Mouse (Mus musculus): ENCODE data around the gene Siah1a. TPM values are rescaled to one million over a fixed set of nuclear protein-coding genes. Genes with fewer than 3 reads are reported as not detected.

Siah1a gene
- polyA plus RNA-seq, 1 experiment from 2014 or later: 54.3 TPM

DNA sequence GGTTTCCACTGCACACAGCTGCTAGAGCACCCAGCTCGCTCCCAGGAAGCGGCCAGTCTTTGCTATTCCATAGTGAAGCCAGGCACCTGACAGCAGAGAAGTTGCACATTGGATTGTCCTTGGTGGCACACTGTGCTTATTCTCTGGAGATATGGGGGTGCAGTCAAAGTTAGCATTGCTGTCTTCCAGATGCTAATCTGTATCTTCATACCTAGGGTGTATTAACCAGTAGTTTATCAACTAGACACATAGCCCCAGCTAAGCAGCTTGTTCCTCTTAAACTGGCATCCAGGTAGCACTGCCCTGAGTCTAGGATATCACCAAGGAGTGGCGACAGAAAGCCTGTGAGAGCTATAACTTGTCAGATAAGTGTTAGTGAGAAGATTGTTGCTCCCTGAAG is 33.1 kb downstream of the Siah1a start:
- WGBS: 95% methylated on average over 3 of the region's 3 CpGs
- DNase-seq (ENCODE audit: extremely low spot score, low spot score): no peak
- Histone ChIP-seq H3K9me3 (no peaks in the 10 kb centered on the region), H3K4me1 (peaks cover 8% of the 10 kb centered on the region; the same call in 1 of the 2 replicates), H3K27ac (no peak overlapping the region), H3K36me3 (replicated peaks) (peaks cover 41% of the 10 kb centered on the region), H3K4me3 (no peak overlapping the region), H3K27me3 (ENCODE audit: poor library complexity, severe bottlenecking) (no peaks in the 10 kb centered on the region)

DNA sequence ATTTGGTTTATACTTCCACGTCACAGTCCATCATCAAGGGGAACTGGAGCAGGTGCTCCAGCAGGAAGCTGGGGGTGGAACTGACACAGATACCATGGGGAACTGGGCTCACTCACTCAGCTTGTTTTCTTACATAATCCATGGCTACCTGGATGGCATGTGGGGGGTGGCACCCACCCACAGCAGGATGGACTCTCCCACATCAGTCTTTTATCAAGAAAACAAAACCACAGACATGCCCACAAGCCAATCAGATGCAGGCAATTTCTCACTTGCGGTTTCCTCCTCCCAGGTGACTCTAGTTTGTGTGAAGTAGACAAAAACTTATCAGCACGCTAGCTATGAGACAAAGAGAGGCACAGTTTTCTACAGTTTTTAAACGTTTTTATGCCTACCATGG is 37.9 kb downstream of the Siah1a start:
- WGBS: 77% methylated on average over 4 of the region's 4 CpGs
- no peak for DNase-seq (ENCODE audit: extremely low spot score, low spot score)
- Histone ChIP-seq H3K36me3 (replicated peaks) (peaks cover 11% of the 10 kb centered on the region; the same call in 1 of the 2 replicates), H3K27me3 (ENCODE audit: poor library complexity, severe bottlenecking) (no peaks in the 10 kb centered on the region), H3K4me1 (0 out of 2 replicates have a peak, but pooled peaks cover 4% of the 10 kb centered on the region), H3K9me3 (no peaks in the 10 kb centered on the region), H3K4me3 (no peak overlapping the region), H3K27ac (no peak overlapping the region)

DNA sequence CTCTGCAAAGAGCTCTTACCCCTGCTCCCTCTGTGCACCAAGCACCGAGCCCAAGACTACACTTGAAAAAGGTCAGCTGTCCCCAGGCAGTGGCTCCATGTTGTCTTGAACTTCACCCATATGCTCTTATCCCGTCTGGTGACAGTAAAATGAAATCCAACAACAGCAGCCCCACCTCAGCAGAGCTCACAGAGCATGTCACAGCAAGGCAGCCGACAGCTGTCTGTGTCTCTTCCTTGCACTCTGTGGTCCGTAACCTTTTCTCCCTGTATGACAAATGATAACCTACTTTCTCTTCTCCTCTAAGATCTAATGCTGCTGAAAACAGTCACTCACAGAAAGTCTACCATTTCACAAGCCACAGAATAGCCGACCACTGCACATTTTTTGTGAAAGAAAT is 39.0 kb downstream of the Siah1a start:
- no peak overlapping the region for H3K27ac ChIP-seq
- peaks cover 11% of the 10 kb centered on the region; the same call in 1 of the 2 replicates for H3K36me3 ChIP-seq (replicated peaks)
- 0 out of 2 replicates have a peak, but pooled peaks cover 4% of the 10 kb centered on the region for H3K4me1 ChIP-seq
- H3K9me3 ChIP-seq: no peaks in the 10 kb centered on the region
- no peaks in the 10 kb centered on the region for H3K27me3 ChIP-seq (ENCODE audit: poor library complexity, severe bottlenecking)
- WGBS: 88% methylated on average over 5 of the region's 5 CpGs
- no peak overlapping the region for H3K4me3 ChIP-seq
- DNase-seq (ENCODE audit: extremely low spot score, low spot score): no peak

DNA sequence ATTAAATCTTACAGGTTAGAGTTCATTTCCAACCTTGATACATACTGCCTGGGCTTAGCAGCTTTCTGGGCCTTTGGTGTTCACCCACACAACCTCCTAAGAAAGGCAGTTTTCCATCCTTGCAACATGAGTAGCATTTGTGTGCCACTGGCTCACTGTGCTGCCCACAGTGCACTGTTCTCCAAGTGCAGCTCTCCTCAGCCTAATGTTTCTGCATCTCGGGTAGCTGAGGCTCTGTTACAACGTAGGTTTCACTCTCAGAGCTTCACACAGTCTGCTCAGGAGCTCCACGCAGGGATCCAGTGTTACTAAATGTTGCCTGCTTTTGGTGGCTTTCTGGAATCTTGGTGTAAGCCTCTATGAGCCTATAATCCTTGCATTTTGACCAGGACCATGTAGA is 40.4 kb downstream of the Siah1a start:
- Histone ChIP-seq H3K4me3 (no peak overlapping the region), H3K27ac (no peak overlapping the region), H3K27me3 (ENCODE audit: poor library complexity, severe bottlenecking) (no peaks in the 10 kb centered on the region), H3K9me3 (no peaks in the 10 kb centered on the region), H3K36me3 (replicated peaks) (peaks cover 9% of the 10 kb centered on the region; the same call in 1 of the 2 replicates), H3K4me1 (no peaks in the 10 kb centered on the region)
- DNase-seq (ENCODE audit: extremely low spot score, low spot score): no peak
- 92% methylated on average over 3 of the region's 3 CpGs for WGBS

DNA sequence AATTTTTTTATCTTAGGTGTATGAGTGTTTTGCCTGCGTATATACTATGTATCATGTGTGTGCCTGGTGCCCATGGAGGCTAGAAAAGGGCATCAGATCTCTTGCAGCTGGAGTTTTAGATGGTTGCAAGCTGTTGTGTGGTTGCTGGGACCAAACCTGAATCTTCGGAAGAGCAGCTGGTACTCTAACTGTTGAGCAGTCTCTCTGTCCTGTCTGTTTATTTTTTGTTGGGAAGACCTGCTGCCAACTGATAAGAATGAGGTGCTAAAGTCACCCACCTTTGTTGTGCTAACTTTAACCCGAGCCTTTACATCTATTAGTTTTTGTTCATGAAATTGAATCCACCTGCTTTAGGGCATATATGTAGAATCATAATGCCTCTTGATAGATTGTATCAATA is 43.3 kb downstream of the Siah1a start:
- H3K4me3 ChIP-seq: no peak overlapping the region
- WGBS: 88% methylated on average over 3 of the region's 3 CpGs
- 0 out of 2 replicates have a peak, but pooled peaks cover 6% of the 10 kb centered on the region for H3K36me3 ChIP-seq (replicated peaks)
- no peak overlapping the region for H3K27ac ChIP-seq
- H3K4me1 ChIP-seq: no peaks in the 10 kb centered on the region
- no peak for DNase-seq (ENCODE audit: extremely low spot score, low spot score)
- H3K27me3 ChIP-seq (ENCODE audit: poor library complexity, severe bottlenecking): no peaks in the 10 kb centered on the region
- no peaks in the 10 kb centered on the region for H3K9me3 ChIP-seq

DNA sequence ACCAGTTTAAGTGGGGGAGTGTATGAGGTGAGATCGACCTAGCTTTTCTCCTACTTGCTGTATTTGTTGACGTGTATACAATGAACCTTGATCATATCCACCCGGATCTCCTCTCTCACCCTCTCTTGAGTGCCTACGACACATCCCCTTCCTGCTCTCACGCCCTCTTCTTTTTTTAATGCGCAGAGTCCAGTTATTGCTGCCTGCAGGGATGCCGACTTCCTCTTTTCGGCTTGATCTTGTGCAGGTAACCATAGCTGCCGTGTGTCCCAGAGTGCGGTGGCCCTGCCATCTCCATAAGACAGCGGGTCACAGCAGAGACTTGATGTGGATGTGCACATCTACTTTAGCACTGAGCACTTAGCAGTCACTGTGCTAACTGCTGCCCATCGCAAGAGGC is 46.3 kb downstream of the Siah1a start:
- no peak overlapping the region for H3K4me3 ChIP-seq
- 94% methylated on average over 12 of the region's 12 CpGs for WGBS
- no peak for DNase-seq (ENCODE audit: extremely low spot score, low spot score)
- no peaks in the 10 kb centered on the region for H3K4me1 ChIP-seq
- H3K27me3 ChIP-seq (ENCODE audit: poor library complexity, severe bottlenecking): no peaks in the 10 kb centered on the region
- H3K36me3 ChIP-seq (replicated peaks): 0 out of 2 replicates have a peak, but pooled peaks cover 7% of the 10 kb centered on the region
- no peak overlapping the region for H3K27ac ChIP-seq
- no peaks in the 10 kb centered on the region for H3K9me3 ChIP-seq

DNA sequence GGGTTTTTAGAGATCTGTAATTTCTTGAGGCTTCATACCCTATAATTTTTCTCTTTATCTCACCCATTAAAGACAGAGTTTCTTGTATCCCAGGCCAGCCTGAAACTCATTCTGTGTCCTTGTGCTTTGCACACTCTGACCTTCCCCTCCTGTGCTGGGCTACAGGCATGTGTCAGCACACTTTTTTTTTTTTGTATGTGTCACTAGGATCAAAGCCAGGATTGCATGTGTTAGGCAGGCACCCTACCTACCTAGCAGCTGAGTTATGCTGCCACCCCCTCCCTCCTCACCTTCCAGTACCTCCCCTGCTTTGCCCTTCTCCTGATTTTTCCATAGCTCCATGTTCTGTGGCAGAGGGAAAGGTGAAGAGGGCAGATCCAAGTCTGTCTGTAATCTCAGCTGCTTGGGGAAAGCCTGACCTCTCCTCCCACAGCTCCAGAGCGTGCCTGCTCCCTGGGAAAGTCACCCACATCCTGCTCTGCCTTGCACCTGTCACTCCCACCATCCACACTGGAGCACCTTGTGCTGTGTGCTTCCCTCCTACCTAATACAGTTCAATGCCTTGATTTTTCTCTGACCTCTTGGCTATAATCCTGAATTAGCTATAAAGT is 46.8 kb downstream of the Siah1a start:
- H3K27ac ChIP-seq: no peak overlapping the region
- no peak overlapping the region for H3K4me3 ChIP-seq
- 0 out of 2 replicates have a peak, but pooled peaks cover 7% of the 10 kb centered on the region for H3K36me3 ChIP-seq (replicated peaks)
- DNase-seq (ENCODE audit: extremely low spot score, low spot score): no peak
- H3K4me1 ChIP-seq: no peaks in the 10 kb centered on the region
- no peaks in the 10 kb centered on the region for H3K27me3 ChIP-seq (ENCODE audit: poor library complexity, severe bottlenecking)
- H3K9me3 ChIP-seq: no peaks in the 10 kb centered on the region
- 84% methylated on average over 1 of the region's 1 CpGs for WGBS

DNA sequence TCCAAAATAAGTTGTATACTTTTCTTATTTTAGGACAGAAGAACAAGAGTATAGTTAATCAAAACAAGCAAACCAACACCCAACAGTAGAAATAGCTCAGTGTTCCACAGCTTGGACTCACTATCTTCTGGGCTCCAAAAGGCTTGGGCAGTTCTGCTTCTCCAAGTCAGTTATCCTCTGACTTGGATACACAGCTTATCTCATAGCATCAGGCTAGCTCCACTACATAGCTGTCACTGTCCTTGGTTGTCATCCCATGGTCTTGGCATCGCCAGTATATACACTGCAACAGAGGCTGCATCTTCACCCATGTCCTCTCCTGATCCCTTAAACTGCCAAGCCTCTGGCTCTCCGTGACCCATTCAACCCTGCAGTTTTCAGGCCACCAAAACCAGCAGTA is 50.0 kb downstream of the Siah1a start:
- no peak overlapping the region for H3K4me3 ChIP-seq
- peaks cover 7% of the 10 kb centered on the region; the same call in 1 of the 2 replicates for H3K36me3 ChIP-seq (replicated peaks)
- 85% methylated on average over 2 of the region's 2 CpGs for WGBS
- DNase-seq (ENCODE audit: extremely low spot score, low spot score): no peak
- H3K27me3 ChIP-seq (ENCODE audit: poor library complexity, severe bottlenecking): no peaks in the 10 kb centered on the region
- no peaks in the 10 kb centered on the region for H3K9me3 ChIP-seq
- no peak overlapping the region for H3K27ac ChIP-seq
- no peaks in the 10 kb centered on the region for H3K4me1 ChIP-seq

DNA sequence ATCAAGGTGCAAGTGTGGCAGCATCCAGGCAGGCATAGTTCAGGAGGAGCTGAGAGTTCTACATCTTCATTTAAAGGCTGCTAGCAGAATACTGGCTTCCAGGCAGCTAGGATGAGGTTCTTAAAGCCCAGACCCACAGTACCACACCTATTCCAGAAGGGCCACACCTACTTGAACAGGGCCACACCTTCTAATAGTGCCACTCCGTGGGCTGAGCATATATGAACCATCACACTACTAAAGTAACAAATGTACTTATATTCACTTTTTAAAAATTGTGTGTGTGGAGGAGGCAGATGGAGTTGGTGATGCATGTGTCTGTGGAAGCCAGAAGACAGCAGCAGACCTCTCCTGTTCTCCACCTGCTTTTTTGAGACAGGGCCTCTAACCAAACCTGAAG is 51.7 kb downstream of the Siah1a start:
- no peak for DNase-seq (ENCODE audit: extremely low spot score, low spot score)
- H3K4me1 ChIP-seq: no peaks in the 10 kb centered on the region
- 97% methylated on average over 1 of the region's 1 CpGs for WGBS
- peaks cover 4% of the 10 kb centered on the region; the same call in 1 of the 2 replicates for H3K36me3 ChIP-seq (replicated peaks)
- H3K27ac ChIP-seq: no peak overlapping the region
- H3K9me3 ChIP-seq: no peaks in the 10 kb centered on the region
- H3K27me3 ChIP-seq (ENCODE audit: poor library complexity, severe bottlenecking): no peaks in the 10 kb centered on the region
- H3K4me3 ChIP-seq: no peak overlapping the region

DNA sequence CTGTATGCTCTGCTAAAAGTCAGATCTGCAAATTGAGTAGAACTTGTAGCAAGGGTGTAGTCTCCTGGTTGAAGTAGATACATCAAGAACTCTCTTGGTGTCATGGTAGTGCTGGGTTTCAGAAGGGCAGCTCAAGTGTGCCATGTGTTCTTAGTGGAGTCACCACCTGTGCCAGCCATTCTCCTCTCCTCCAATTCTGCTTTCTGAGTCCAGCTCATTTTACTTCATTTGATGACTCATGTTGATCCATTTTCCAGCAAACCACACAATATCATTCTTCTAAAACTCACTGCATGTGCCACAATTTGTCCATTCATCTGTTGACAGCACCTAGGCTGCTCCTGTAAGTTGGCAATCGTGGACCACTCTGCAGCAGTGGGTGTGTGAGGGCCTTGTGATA is 53.6 kb downstream of the Siah1a start:
- H3K9me3 ChIP-seq: no peaks in the 10 kb centered on the region
- H3K36me3 ChIP-seq (replicated peaks): peaks cover 4% of the 10 kb centered on the region; the same call in 1 of the 2 replicates
- WGBS: 76% methylated on average over 1 of the region's 1 CpGs
- DNase-seq (ENCODE audit: extremely low spot score, low spot score): no peak
- H3K4me3 ChIP-seq: no peak overlapping the region
- H3K4me1 ChIP-seq: no peaks in the 10 kb centered on the region
- H3K27ac ChIP-seq: no peak overlapping the region
- H3K27me3 ChIP-seq (ENCODE audit: poor library complexity, severe bottlenecking): no peaks in the 10 kb centered on the region

DNA sequence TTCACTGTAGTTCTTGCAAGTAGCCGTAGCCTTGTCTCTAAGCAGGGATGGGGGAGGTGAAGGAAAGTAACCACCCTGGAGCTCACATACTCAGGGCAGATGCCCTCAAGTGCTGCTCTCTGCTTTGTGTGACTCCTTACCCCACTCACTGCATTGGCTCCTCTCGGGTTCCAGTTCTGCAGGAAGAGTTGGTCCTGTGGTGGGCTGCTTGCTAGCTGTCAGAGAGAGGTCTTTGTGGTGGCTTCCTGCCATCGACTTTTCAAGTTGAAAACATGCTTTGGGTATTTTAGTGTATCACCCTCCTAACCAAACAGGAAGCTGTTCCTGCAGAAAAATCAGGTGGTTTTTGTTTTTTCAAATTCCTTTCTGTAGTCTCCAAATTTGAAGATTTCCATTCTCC is 59.1 kb downstream of the Siah1a start:
- H3K27me3 ChIP-seq (ENCODE audit: poor library complexity, severe bottlenecking): no peaks in the 10 kb centered on the region
- H3K27ac ChIP-seq: no peak overlapping the region
- no peaks in the 10 kb centered on the region for H3K9me3 ChIP-seq
- no peak for DNase-seq (ENCODE audit: extremely low spot score, low spot score)
- no peaks in the 10 kb centered on the region for H3K4me1 ChIP-seq
- no peaks in the 10 kb centered on the region; the same call in 1 of the 2 replicates for H3K36me3 ChIP-seq (replicated peaks)
- 76% methylated on average over 3 of the region's 3 CpGs for WGBS
- no peak overlapping the region for H3K4me3 ChIP-seq

Measured in forebrain, embryonic 10.5 days (tissue).